Mouse (Mus musculus): Measurements from ENCODE around the gene Tef. TPM values are rescaled to one million over a fixed set of nuclear protein-coding genes. Genes with fewer than 3 reads are reported as not detected.
A peak's percentile ranks its signal among the peaks of the same experiment; 100 is the strongest.

Gene Tef
- polyA plus RNA-seq, 1 experiment from 2014 or later = 19.2 TPM

DNA sequence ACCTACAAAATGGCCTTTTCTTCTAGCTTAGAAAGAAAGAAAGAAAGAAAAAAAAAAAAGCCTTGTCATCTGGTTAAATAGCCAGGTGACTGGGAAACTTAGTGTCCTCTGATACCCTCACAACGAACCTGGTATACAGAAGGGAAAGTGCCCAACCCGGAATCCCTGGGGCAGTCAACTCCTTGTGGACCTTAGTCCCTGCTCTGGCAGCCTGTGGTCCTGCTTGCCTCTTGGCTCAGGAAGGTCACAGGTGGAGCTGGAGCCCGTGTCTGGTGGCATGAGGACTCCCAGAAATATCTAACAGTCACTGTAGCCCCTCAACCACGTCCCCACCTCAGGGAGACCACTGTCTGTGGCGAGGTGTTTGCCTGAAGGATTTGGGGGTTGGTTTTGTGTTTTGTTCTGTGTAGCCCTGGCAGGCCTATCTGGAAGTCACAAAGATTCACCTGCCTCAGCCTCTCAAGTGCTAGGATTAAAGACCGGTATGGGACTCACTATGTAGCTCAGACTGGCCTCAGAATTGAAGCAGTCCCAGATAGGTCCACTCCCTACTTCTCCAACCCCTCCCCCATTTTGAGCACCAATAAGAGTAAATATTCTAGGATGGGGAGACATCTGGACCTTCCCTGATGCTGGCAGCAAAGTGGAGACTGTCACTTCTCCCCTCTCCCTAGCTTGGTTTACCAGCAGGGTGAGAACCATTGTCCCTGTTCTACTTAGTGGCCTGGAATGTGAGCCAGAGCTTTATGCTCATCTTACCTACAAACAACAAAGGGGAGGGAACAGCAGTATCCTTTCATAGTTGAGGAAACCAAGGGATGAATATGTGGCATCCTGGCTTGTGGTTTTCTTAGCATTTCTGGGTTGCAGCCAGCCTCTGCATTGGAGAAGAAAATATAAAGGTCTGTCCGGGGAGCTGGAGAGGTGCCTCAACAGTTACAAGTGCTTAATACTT is 35.0 kb downstream of the Tef start:
- Histone ChIP-seq H3K4me1 (ENCODE audit: control insufficient read depth, insufficient read depth, low read length) (peaks cover 7% of the 10 kb centered on the region), H3K4me2 (replicated peaks; ENCODE audit: low read depth, low read length) (no peak overlapping the region; the same call in 1 of the 2 replicates), H3K9me3 (ENCODE audit: control insufficient read depth, low read length) (no peaks in the 10 kb centered on the region), H3K36me3 (ENCODE audit: control insufficient read depth, insufficient read depth, low read length) (no peaks in the 10 kb centered on the region), H3K27me3 (ENCODE audit: control insufficient read depth, insufficient read depth, low read length) (no peaks in the 10 kb centered on the region), H3K4me3 (ENCODE audit: low read length) (no peak overlapping the region), H3K9ac (ENCODE audit: low read depth, low read length) (no peak overlapping the region), H3K27ac (ENCODE audit: low read depth, low read length) (no peak overlapping the region)
- ATAC-seq (ENCODE audit: low FRiP score, low TSS enrichment) = no peak
- WGBS = 57% methylated on average over 7 of the region's 7 CpGs

DNA sequence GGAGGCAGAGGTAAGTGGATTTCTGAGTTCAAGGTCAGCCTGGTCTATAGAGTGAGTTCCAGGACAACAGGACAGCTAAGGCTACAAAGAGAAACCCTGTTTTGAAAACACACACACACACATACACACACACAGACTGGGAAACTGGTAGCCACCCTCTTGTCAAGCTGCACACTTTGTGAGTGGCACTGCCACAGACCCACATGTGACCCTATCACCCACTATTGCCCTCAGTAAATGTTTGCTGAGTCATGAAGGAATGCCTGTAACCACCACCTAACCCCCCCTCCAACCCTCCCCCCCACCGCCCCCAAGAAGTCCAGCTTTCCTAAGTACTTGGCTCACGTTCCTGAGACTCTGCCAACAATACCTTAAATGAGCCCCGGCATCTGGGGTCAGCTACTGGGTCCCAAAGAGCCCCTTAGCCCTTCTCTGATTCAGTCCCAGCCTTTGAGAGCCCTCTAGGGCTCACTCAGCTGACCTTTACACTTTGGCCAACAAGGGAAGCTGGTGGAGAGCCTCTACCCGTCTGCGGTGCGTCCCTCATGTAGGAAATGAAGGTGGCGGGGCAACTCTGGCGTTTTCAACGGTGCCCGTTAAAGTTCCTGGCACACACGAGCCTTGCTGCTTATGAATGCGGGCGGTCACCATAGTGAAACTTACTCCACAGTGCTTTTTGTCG is 36.5 kb downstream of the Tef start:
- Histone ChIP-seq H3K4me2 (replicated peaks; ENCODE audit: low read depth, low read length) (no peak overlapping the region), H3K4me1 (ENCODE audit: control insufficient read depth, insufficient read depth, low read length) (peaks cover 7% of the 10 kb centered on the region), H3K9ac (ENCODE audit: low read depth, low read length) (no peak overlapping the region), H3K27ac (ENCODE audit: low read depth, low read length) (no peak overlapping the region), H3K4me3 (ENCODE audit: low read length) (no peak overlapping the region), H3K27me3 (ENCODE audit: control insufficient read depth, insufficient read depth, low read length) (no peaks in the 10 kb centered on the region), H3K9me3 (ENCODE audit: control insufficient read depth, low read length) (no peaks in the 10 kb centered on the region), H3K36me3 (ENCODE audit: control insufficient read depth, insufficient read depth, low read length) (no peaks in the 10 kb centered on the region)
- 73% methylated on average over 14 of the region's 14 CpGs for WGBS
- ATAC-seq (ENCODE audit: low FRiP score, low TSS enrichment) = no peak

GRCm38 (mm10) chr15:81839634-81840033 is 37.4 kb downstream of the Tef start:
- ATAC-seq (ENCODE audit: low FRiP score, low TSS enrichment) = no peak
- H3K27me3 ChIP-seq (ENCODE audit: control insufficient read depth, insufficient read depth, low read length) = no peaks in the 10 kb centered on the region
- H3K4me1 ChIP-seq (ENCODE audit: control insufficient read depth, insufficient read depth, low read length) = peaks cover 7% of the 10 kb centered on the region
- WGBS = 62% methylated on average over 5 of the region's 5 CpGs
- H3K4me3 ChIP-seq (ENCODE audit: low read length) = no peak overlapping the region
- H3K36me3 ChIP-seq (ENCODE audit: control insufficient read depth, insufficient read depth, low read length) = no peaks in the 10 kb centered on the region
- no peak overlapping the region for H3K27ac ChIP-seq (ENCODE audit: low read depth, low read length)
- no peaks in the 10 kb centered on the region for H3K9me3 ChIP-seq (ENCODE audit: control insufficient read depth, low read length)
- no peak overlapping the region for H3K9ac ChIP-seq (ENCODE audit: low read depth, low read length)
- H3K4me2 ChIP-seq (replicated peaks; ENCODE audit: low read depth, low read length) = no peak overlapping the region

GRCm38 (mm10) chr15:81840306-81840705 is 38.1 kb downstream of the Tef start:
- H3K4me2 ChIP-seq (replicated peaks; ENCODE audit: low read depth, low read length) = no peak overlapping the region
- no peak overlapping the region for H3K4me3 ChIP-seq (ENCODE audit: low read length)
- no peaks in the 10 kb centered on the region for H3K36me3 ChIP-seq (ENCODE audit: control insufficient read depth, insufficient read depth, low read length)
- no peaks in the 10 kb centered on the region for H3K27me3 ChIP-seq (ENCODE audit: control insufficient read depth, insufficient read depth, low read length)
- H3K4me1 ChIP-seq (ENCODE audit: control insufficient read depth, insufficient read depth, low read length) = peaks cover 7% of the 10 kb centered on the region
- H3K27ac ChIP-seq (ENCODE audit: low read depth, low read length) = no peak overlapping the region
- no peak for ATAC-seq (ENCODE audit: low FRiP score, low TSS enrichment)
- 89% methylated on average over 7 of the region's 7 CpGs for WGBS
- H3K9me3 ChIP-seq (ENCODE audit: control insufficient read depth, low read length) = no peaks in the 10 kb centered on the region
- no peak overlapping the region for H3K9ac ChIP-seq (ENCODE audit: low read depth, low read length)

- no peak overlapping the region for H3K4me3 ChIP-seq (ENCODE audit: low read length)
- H3K27ac ChIP-seq (ENCODE audit: low read depth, low read length) = no peak overlapping the region
- H3K9ac ChIP-seq (ENCODE audit: low read depth, low read length) = no peak overlapping the region
- H3K4me1 ChIP-seq (ENCODE audit: control insufficient read depth, insufficient read depth, low read length) = peaks cover 8% of the 10 kb centered on the region; the same call in 1 of the 2 replicates
- H3K4me2 ChIP-seq (replicated peaks; ENCODE audit: low read depth, low read length) = no peak overlapping the region
- H3K36me3 ChIP-seq (ENCODE audit: control insufficient read depth, insufficient read depth, low read length) = peaks cover 6% of the 10 kb centered on the region; the same call in 1 of the 2 replicates
- 92% methylated on average over 7 of the region's 7 CpGs for WGBS
- H3K27me3 ChIP-seq (ENCODE audit: control insufficient read depth, insufficient read depth, low read length) = no peaks in the 10 kb centered on the region
- no peak for ATAC-seq (ENCODE audit: low FRiP score, low TSS enrichment)
- no peaks in the 10 kb centered on the region for H3K9me3 ChIP-seq (ENCODE audit: control insufficient read depth, low read length)
Observed at GRCm38 (mm10) chr15:81842275-81842674, 40.1 kb downstream of the Tef start.

GRCm38 (mm10) chr15:81845033-81845625 is 42.9 kb downstream of the Tef start:
- H3K4me3 ChIP-seq (ENCODE audit: low read length) = no peak overlapping the region
- H3K4me1 ChIP-seq (ENCODE audit: control insufficient read depth, insufficient read depth, low read length) = peaks cover 8% of the 10 kb centered on the region; the same call in 1 of the 2 replicates
- H3K27ac ChIP-seq (ENCODE audit: low read depth, low read length) = peak overlapping the region; percentile 24; the same call in 1 of the 2 replicates
- H3K9me3 ChIP-seq (ENCODE audit: control insufficient read depth, low read length) = no peaks in the 10 kb centered on the region
- H3K9ac ChIP-seq (ENCODE audit: low read depth, low read length) = no peak overlapping the region
- H3K27me3 ChIP-seq (ENCODE audit: control insufficient read depth, insufficient read depth, low read length) = no peaks in the 10 kb centered on the region
- H3K4me2 ChIP-seq (replicated peaks; ENCODE audit: low read depth, low read length) = no peak overlapping the region
- ATAC-seq (ENCODE audit: low FRiP score, low TSS enrichment) = no peak; the same call in 1 of the 2 replicates
- H3K36me3 ChIP-seq (ENCODE audit: control insufficient read depth, insufficient read depth, low read length) = peaks cover 27% of the 10 kb centered on the region
- 52% methylated on average over 5 of the region's 5 CpGs for WGBS

DNA sequence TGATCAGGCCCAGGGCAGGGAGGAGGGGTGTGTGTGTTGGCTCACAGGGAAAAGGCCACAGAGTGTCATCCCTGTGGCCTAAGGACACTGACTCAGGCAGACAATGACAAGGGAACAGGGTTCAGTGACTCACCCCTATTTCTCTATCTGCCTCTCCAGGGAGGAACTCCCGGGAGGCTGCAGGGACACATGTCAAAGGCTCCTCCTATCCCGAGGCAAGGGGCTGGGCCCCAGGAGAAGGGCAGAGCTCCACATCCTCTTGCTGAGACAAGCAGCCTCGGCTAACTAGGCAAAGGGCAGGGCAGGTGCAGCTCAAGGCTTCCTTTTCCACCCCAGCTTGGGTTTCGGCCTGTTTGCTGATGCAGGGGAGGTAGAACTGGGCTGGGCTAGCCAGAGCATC is 43.5 kb downstream of the Tef start:
- Histone ChIP-seq H3K36me3 (ENCODE audit: control insufficient read depth, insufficient read depth, low read length) (peaks cover 33% of the 10 kb centered on the region), H3K27ac (ENCODE audit: low read depth, low read length) (peak overlapping the region; percentile 24; the same call in 1 of the 2 replicates), H3K4me3 (ENCODE audit: low read length) (no peak overlapping the region), H3K4me1 (ENCODE audit: control insufficient read depth, insufficient read depth, low read length) (peaks cover 8% of the 10 kb centered on the region; the same call in 1 of the 2 replicates), H3K4me2 (replicated peaks; ENCODE audit: low read depth, low read length) (no peak overlapping the region), H3K9me3 (ENCODE audit: control insufficient read depth, low read length) (no peaks in the 10 kb centered on the region), H3K27me3 (ENCODE audit: control insufficient read depth, insufficient read depth, low read length) (no peaks in the 10 kb centered on the region), H3K9ac (ENCODE audit: low read depth, low read length) (0 out of 2 replicates have a peak overlapping the region, but pooled peaks have one; percentile 34)
- 16% methylated on average over 4 of the region's 4 CpGs for whole genome bisulfite sequencing
- no peak for ATAC-seq (ENCODE audit: low FRiP score, low TSS enrichment)

GRCm38 (mm10) chr15:81846755-81847154 is 44.5 kb downstream of the Tef start:
- Histone ChIP-seq H3K4me1 (ENCODE audit: control insufficient read depth, insufficient read depth, low read length) (peaks cover 8% of the 10 kb centered on the region; the same call in 1 of the 2 replicates), H3K9me3 (ENCODE audit: control insufficient read depth, low read length) (no peaks in the 10 kb centered on the region), H3K36me3 (ENCODE audit: control insufficient read depth, insufficient read depth, low read length) (peaks cover 44% of the 10 kb centered on the region), H3K27me3 (ENCODE audit: control insufficient read depth, insufficient read depth, low read length) (no peaks in the 10 kb centered on the region), H3K4me3 (ENCODE audit: low read length) (no peak overlapping the region), H3K4me2 (replicated peaks; ENCODE audit: low read depth, low read length) (no peak overlapping the region), H3K27ac (ENCODE audit: low read depth, low read length) (no peak overlapping the region), H3K9ac (ENCODE audit: low read depth, low read length) (no peak overlapping the region)
- ATAC-seq (ENCODE audit: low FRiP score, low TSS enrichment) = 0 out of 2 replicates have a peak, but pooled peaks have one; percentile 21
- 84% methylated on average over 9 of the region's 9 CpGs for WGBS

Data from kidney, embryonic 14.5 days (tissue).